Mouse (Mus musculus): ENCODE measurements around the gene Psmb5. TPM values are rescaled to one million over a fixed set of nuclear protein-coding genes. Genes with fewer than 3 reads are reported as not detected.
A peak's percentile ranks its signal among the peaks of the same experiment; 100 is the strongest.

Gene Psmb5
- polyA plus RNA-seq, 1 experiment from 2014 or later: 420 TPM

- Histone ChIP-seq H3K4me3 (ENCODE audit: low read length) (no peak overlapping the region), H3K9me3 (ENCODE audit: control insufficient read depth, low read length) (no peaks in the 10 kb centered on the region), H3K27me3 (ENCODE audit: control insufficient read depth, insufficient read depth, low read length) (no peaks in the 10 kb centered on the region), H3K4me1 (ENCODE audit: control insufficient read depth, insufficient read depth, low read length) (peaks cover 14% of the 10 kb centered on the region; the same call in 1 of the 2 replicates), H3K9ac (ENCODE audit: low read depth, low read length) (no peak overlapping the region), H3K4me2 (replicated peaks; ENCODE audit: low read depth, low read length) (no peak overlapping the region), H3K36me3 (ENCODE audit: control insufficient read depth, insufficient read depth, low read length) (peaks cover 95% of the 10 kb centered on the region), H3K27ac (ENCODE audit: low read depth, low read length) (no peak overlapping the region)
- ATAC-seq (ENCODE audit: low FRiP score, low TSS enrichment): no peak
- WGBS: 92% methylated on average over 8 of the region's 8 CpGs
Measured at GRCm38 (mm10) chr14:54646898-54647636, 29.2 kb upstream of the Psmb5 start.

- ATAC-seq (ENCODE audit: low FRiP score, low TSS enrichment): no peak
- peaks cover 10% of the 10 kb centered on the region; the same call in 1 of the 2 replicates for H3K4me1 ChIP-seq (ENCODE audit: control insufficient read depth, insufficient read depth, low read length)
- H3K27ac ChIP-seq (ENCODE audit: low read depth, low read length): no peak overlapping the region
- H3K4me2 ChIP-seq (replicated peaks; ENCODE audit: low read depth, low read length): no peak overlapping the region
- H3K36me3 ChIP-seq (ENCODE audit: control insufficient read depth, insufficient read depth, low read length): peaks cover 92% of the 10 kb centered on the region
- H3K27me3 ChIP-seq (ENCODE audit: control insufficient read depth, insufficient read depth, low read length): no peaks in the 10 kb centered on the region
- no peak overlapping the region for H3K9ac ChIP-seq (ENCODE audit: low read depth, low read length)
- no peak overlapping the region for H3K4me3 ChIP-seq (ENCODE audit: low read length)
- WGBS: 92% methylated on average over 17 of the region's 17 CpGs
- no peaks in the 10 kb centered on the region for H3K9me3 ChIP-seq (ENCODE audit: control insufficient read depth, low read length)
Measured at GRCm38 (mm10) chr14:54646455-54646854, 28.6 kb upstream of the Psmb5 start.

- H3K4me2 ChIP-seq (replicated peaks; ENCODE audit: low read depth, low read length): no peak overlapping the region
- H3K27ac ChIP-seq (ENCODE audit: low read depth, low read length): no peak overlapping the region
- H3K4me3 ChIP-seq (ENCODE audit: low read length): no peak overlapping the region
- peaks cover 72% of the 10 kb centered on the region for H3K36me3 ChIP-seq (ENCODE audit: control insufficient read depth, insufficient read depth, low read length)
- no peak overlapping the region for H3K9ac ChIP-seq (ENCODE audit: low read depth, low read length)
- H3K9me3 ChIP-seq (ENCODE audit: control insufficient read depth, low read length): no peaks in the 10 kb centered on the region
- 88% methylated on average over 9 of the region's 9 CpGs for WGBS
- H3K4me1 ChIP-seq (ENCODE audit: control insufficient read depth, insufficient read depth, low read length): peaks cover 10% of the 10 kb centered on the region; the same call in 1 of the 2 replicates
- no peaks in the 10 kb centered on the region for H3K27me3 ChIP-seq (ENCODE audit: control insufficient read depth, insufficient read depth, low read length)
- no peak for ATAC-seq (ENCODE audit: low FRiP score, low TSS enrichment)
Measured at GRCm38 (mm10) chr14:54644294-54644693, 26.5 kb upstream of the Psmb5 start.

- no peak overlapping the region for H3K4me2 ChIP-seq (replicated peaks; ENCODE audit: low read depth, low read length)
- 89% methylated on average over 2 of the region's 2 CpGs for WGBS
- ATAC-seq (ENCODE audit: low FRiP score, low TSS enrichment): no peak
- H3K9me3 ChIP-seq (ENCODE audit: control insufficient read depth, low read length): no peaks in the 10 kb centered on the region
- no peak overlapping the region for H3K9ac ChIP-seq (ENCODE audit: low read depth, low read length)
- H3K27me3 ChIP-seq (ENCODE audit: control insufficient read depth, insufficient read depth, low read length): no peaks in the 10 kb centered on the region
- H3K4me3 ChIP-seq (ENCODE audit: low read length): no peak overlapping the region
- no peak overlapping the region for H3K27ac ChIP-seq (ENCODE audit: low read depth, low read length)
- peaks cover 67% of the 10 kb centered on the region for H3K36me3 ChIP-seq (ENCODE audit: control insufficient read depth, insufficient read depth, low read length)
- H3K4me1 ChIP-seq (ENCODE audit: control insufficient read depth, insufficient read depth, low read length): peaks cover 10% of the 10 kb centered on the region; the same call in 1 of the 2 replicates
Measured at GRCm38 (mm10) chr14:54643011-54643410, 25.2 kb upstream of the Psmb5 start.

GRCm38 (mm10) chr14:54642224-54642944 is 24.6 kb upstream of the Psmb5 start:
- H3K4me3 ChIP-seq (ENCODE audit: low read length): no peak overlapping the region
- WGBS: 75% methylated on average over 24 of the region's 25 CpGs
- peaks cover 10% of the 10 kb centered on the region; the same call in 1 of the 2 replicates for H3K4me1 ChIP-seq (ENCODE audit: control insufficient read depth, insufficient read depth, low read length)
- H3K9me3 ChIP-seq (ENCODE audit: control insufficient read depth, low read length): no peaks in the 10 kb centered on the region
- no peaks in the 10 kb centered on the region for H3K27me3 ChIP-seq (ENCODE audit: control insufficient read depth, insufficient read depth, low read length)
- no peak overlapping the region for H3K27ac ChIP-seq (ENCODE audit: low read depth, low read length)
- no peak for ATAC-seq (ENCODE audit: low FRiP score, low TSS enrichment)
- no peak overlapping the region for H3K9ac ChIP-seq (ENCODE audit: low read depth, low read length)
- H3K4me2 ChIP-seq (replicated peaks; ENCODE audit: low read depth, low read length): no peak overlapping the region
- peaks cover 66% of the 10 kb centered on the region for H3K36me3 ChIP-seq (ENCODE audit: control insufficient read depth, insufficient read depth, low read length)

GRCm38 (mm10) chr14:54641305-54641969 is 23.6 kb upstream of the Psmb5 start, which contains the start of gene Cdh24:
Cdh24 (minus strand) TSS chr14:54641364.
- Histone ChIP-seq H3K4me2 (replicated peaks; ENCODE audit: low read depth, low read length) (peak within 1 kb of the TSS; percentile 95), H3K36me3 (ENCODE audit: control insufficient read depth, insufficient read depth, low read length) (peaks cover 62% of the 10 kb centered on the region), H3K4me3 (ENCODE audit: low read length) (peak within 1 kb of the TSS; percentile 65), H3K9me3 (ENCODE audit: control insufficient read depth, low read length) (no peaks in the 10 kb centered on the region), H3K4me1 (ENCODE audit: control insufficient read depth, insufficient read depth, low read length) (peaks cover 10% of the 10 kb centered on the region; the same call in 1 of the 2 replicates), H3K27ac (ENCODE audit: low read depth, low read length) (peak within 1 kb of the TSS; percentile 57), H3K9ac (ENCODE audit: low read depth, low read length) (peak within 1 kb of the TSS; percentile 76), H3K27me3 (ENCODE audit: control insufficient read depth, insufficient read depth, low read length) (no peaks in the 10 kb centered on the region)
- WGBS: under 1% methylated on average over 44 of the region's 52 CpGs
- peak; percentile 93 for ATAC-seq (ENCODE audit: low FRiP score, low TSS enrichment)

- ATAC-seq (ENCODE audit: low FRiP score, low TSS enrichment): no peak; the same call in 1 of the 2 replicates
- 0% methylated on average over 20 of the region's 28 CpGs for WGBS
- peak within 1 kb of the TSS; percentile 76 for H3K9ac ChIP-seq (ENCODE audit: low read depth, low read length)
- peak within 1 kb of the TSS; percentile 95 for H3K4me2 ChIP-seq (replicated peaks; ENCODE audit: low read depth, low read length)
- H3K27me3 ChIP-seq (ENCODE audit: control insufficient read depth, insufficient read depth, low read length): no peaks in the 10 kb centered on the region
- peaks cover 62% of the 10 kb centered on the region for H3K36me3 ChIP-seq (ENCODE audit: control insufficient read depth, insufficient read depth, low read length)
- peaks cover 10% of the 10 kb centered on the region; the same call in 1 of the 2 replicates for H3K4me1 ChIP-seq (ENCODE audit: control insufficient read depth, insufficient read depth, low read length)
- no peaks in the 10 kb centered on the region for H3K9me3 ChIP-seq (ENCODE audit: control insufficient read depth, low read length)
- peak within 1 kb of the TSS; percentile 65 for H3K4me3 ChIP-seq (ENCODE audit: low read length)
- peak within 1 kb of the TSS; percentile 57 for H3K27ac ChIP-seq (ENCODE audit: low read depth, low read length)
Measured at GRCm38 (mm10) chr14:54640946-54641304, 23.1 kb upstream of the Psmb5 start, which contains the start of gene Gm17606. Gm17606 (plus strand) TSS chr14:54640952.

- peak overlapping the region; percentile 65 for H3K4me3 ChIP-seq (ENCODE audit: low read length)
- peak overlapping the region; percentile 76; the same call in 1 of the 2 replicates for H3K9ac ChIP-seq (ENCODE audit: low read depth, low read length)
- H3K9me3 ChIP-seq (ENCODE audit: control insufficient read depth, low read length): no peaks in the 10 kb centered on the region
- ATAC-seq (ENCODE audit: low FRiP score, low TSS enrichment): no peak
- H3K27ac ChIP-seq (ENCODE audit: low read depth, low read length): no peak overlapping the region; the same call in 1 of the 2 replicates
- H3K4me2 ChIP-seq (replicated peaks; ENCODE audit: low read depth, low read length): peak overlapping the region; percentile 95
- no peaks in the 10 kb centered on the region for H3K27me3 ChIP-seq (ENCODE audit: control insufficient read depth, insufficient read depth, low read length)
- WGBS: 10% methylated on average over 4 of the region's 4 CpGs
- peaks cover 10% of the 10 kb centered on the region; the same call in 1 of the 2 replicates for H3K4me1 ChIP-seq (ENCODE audit: control insufficient read depth, insufficient read depth, low read length)
- peaks cover 59% of the 10 kb centered on the region for H3K36me3 ChIP-seq (ENCODE audit: control insufficient read depth, insufficient read depth, low read length)
Measured at GRCm38 (mm10) chr14:54640121-54640520, 22.3 kb upstream of the Psmb5 start.

Data from kidney, embryonic 14.5 days (tissue).